Mouse (Mus musculus): ENCODE results near the gene Dnm1.

The Dnm1 gene

DNA sequence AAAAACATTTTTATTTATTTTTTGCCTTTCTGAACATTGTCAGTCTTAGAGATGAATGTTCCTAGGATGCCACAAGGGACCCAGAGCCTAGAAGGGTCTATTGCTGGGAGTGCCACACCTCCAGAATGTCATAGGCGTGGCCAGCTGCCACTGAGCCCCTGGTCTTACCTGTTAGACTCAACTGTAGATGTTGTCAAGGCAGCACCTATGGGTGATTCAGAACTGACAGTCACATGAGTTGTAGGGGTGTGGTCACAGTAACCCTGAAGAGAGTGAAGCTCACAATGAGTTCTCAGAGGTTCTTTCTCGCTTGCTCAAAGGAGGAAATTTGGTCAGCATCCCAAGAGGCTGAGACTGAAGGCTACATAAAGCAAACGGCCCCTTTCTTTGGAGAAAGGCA lies 57.9 kb downstream of the Dnm1 start:
- H3K9me3 ChIP-seq (ENCODE audit: low read length) = no peaks in the 10 kb centered on the region
- peaks cover 87% of the 10 kb centered on the region for H3K36me3 ChIP-seq (ENCODE audit: insufficient read depth, low read length)
- H3K4me3 ChIP-seq (replicated peaks; ENCODE audit: low read length) = no peak overlapping the region
- H3K4me1 ChIP-seq (replicated peaks; ENCODE audit: low read depth, low read length) = peaks cover 15% of the 10 kb centered on the region
- H3K27me3 ChIP-seq (ENCODE audit: insufficient read depth, low read length) = no peaks in the 10 kb centered on the region
- TF ChIP-seq CTCF (conservative IDR thresholded peaks at IDR 0.05; ENCODE audit: low read length) (no peak), POU5F1 (IDR thresholded peaks at IDR 0.05; ENCODE audit: borderline replicate concordance, low read length) (no peak), NANOG (IDR thresholded peaks at IDR 0.05; ENCODE audit: borderline replicate concordance, low read length) (no peak)

DNA sequence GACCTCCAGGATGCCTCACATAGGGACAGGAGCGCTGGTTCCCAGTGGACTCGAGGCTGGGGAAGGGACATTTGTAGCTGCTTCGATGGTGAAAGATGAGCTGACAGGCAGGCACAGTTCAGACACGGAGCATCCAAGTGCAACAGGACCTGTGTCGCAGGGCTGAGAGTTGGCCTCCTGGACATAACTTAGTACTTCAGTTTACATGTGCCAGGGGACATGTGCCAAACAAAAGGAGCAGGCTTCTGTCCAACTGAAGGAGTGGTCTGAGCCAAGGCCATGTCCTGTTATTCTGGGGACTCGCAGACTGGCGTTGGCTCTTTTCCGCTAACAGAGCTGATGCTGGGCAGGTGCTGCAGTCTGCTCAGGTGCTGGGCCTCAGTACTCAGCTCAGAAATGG lies 58.8 kb downstream of the Dnm1 start:
- H3K4me3 ChIP-seq (replicated peaks; ENCODE audit: low read length) = no peak overlapping the region
- TF ChIP-seq NANOG (IDR thresholded peaks at IDR 0.05; ENCODE audit: borderline replicate concordance, low read length) (no peak), CTCF (conservative IDR thresholded peaks at IDR 0.05; ENCODE audit: low read length) (no peak), POU5F1 (IDR thresholded peaks at IDR 0.05; ENCODE audit: borderline replicate concordance, low read length) (no peak)
- peaks cover 79% of the 10 kb centered on the region for H3K36me3 ChIP-seq (ENCODE audit: insufficient read depth, low read length)
- H3K4me1 ChIP-seq (replicated peaks; ENCODE audit: low read depth, low read length) = peaks cover 14% of the 10 kb centered on the region
- H3K27me3 ChIP-seq (ENCODE audit: insufficient read depth, low read length) = no peaks in the 10 kb centered on the region
- H3K9me3 ChIP-seq (ENCODE audit: low read length) = no peaks in the 10 kb centered on the region

DNA sequence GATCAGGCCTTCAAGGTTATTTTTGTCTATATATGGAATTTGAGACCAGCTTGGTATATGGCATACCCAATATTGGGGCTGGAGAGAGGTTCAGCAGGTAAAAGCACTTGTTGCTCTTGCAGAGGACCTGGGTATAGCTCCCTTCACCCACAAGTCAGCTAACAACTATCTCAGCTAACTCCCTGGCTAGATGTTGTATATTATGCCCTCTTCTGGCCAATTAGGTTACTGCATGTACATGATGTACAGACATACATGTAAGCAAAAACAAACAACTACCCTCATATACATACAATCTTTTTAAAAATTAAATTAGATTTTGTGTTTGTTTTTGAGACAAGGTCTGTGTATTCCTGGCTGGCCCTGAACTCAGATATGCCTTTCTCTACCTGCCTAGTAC lies 63.6 kb downstream of the Dnm1 start:
- Histone ChIP-seq H3K27me3 (ENCODE audit: insufficient read depth, low read length) (no peaks in the 10 kb centered on the region), H3K9me3 (ENCODE audit: low read length) (no peaks in the 10 kb centered on the region), H3K4me3 (replicated peaks; ENCODE audit: low read length) (0 out of 2 replicates have a peak overlapping the region, but pooled peaks have one; percentile 92), H3K4me1 (replicated peaks; ENCODE audit: low read depth, low read length) (peaks cover 29% of the 10 kb centered on the region), H3K36me3 (ENCODE audit: insufficient read depth, low read length) (peaks cover 59% of the 10 kb centered on the region)
- TF ChIP-seq NANOG (IDR thresholded peaks at IDR 0.05; ENCODE audit: borderline replicate concordance, low read length) (no peak), CTCF (conservative IDR thresholded peaks at IDR 0.05; ENCODE audit: low read length) (peak; percentile 64), POU5F1 (IDR thresholded peaks at IDR 0.05; ENCODE audit: borderline replicate concordance, low read length) (no peak)

DNA sequence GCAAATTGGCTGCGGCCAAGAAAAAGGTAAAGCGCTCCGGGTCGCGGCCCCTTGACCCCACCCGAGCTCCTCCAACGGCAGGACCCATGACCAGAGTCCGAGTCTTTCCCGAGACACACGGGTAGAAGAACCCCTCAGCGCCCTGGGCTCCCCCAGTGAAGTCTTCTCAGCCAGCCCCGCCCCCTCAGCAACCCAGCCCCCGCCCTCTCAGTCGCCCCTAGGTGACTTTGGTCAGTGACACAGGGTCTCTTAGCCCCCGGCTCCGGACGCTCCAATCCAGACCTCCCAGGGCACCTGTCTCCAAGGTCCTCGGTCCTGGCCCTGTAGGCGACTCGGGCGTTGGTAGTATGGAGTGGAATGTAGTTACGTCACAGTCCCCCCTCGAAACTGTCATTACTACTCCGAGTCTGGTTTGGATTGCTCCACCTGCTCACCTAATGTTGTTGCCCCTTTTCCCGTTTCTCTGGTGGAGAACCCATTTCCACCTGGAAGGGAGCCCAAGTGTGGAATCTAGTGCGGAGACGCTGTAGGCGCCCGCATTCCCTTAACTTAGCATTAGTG lies 64.7 kb downstream of the Dnm1 start:
- Histone ChIP-seq H3K4me1 (replicated peaks; ENCODE audit: low read depth, low read length) (peaks cover 30% of the 10 kb centered on the region), H3K27me3 (ENCODE audit: insufficient read depth, low read length) (no peaks in the 10 kb centered on the region)
- no peak for TF ChIP-seq POU5F1 (IDR thresholded peaks at IDR 0.05; ENCODE audit: borderline replicate concordance, low read length)
- TF ChIP-seq NANOG (IDR thresholded peaks at IDR 0.05; ENCODE audit: borderline replicate concordance, low read length) = no peak
- TF ChIP-seq CTCF (conservative IDR thresholded peaks at IDR 0.05; ENCODE audit: low read length) = no peak

DNA sequence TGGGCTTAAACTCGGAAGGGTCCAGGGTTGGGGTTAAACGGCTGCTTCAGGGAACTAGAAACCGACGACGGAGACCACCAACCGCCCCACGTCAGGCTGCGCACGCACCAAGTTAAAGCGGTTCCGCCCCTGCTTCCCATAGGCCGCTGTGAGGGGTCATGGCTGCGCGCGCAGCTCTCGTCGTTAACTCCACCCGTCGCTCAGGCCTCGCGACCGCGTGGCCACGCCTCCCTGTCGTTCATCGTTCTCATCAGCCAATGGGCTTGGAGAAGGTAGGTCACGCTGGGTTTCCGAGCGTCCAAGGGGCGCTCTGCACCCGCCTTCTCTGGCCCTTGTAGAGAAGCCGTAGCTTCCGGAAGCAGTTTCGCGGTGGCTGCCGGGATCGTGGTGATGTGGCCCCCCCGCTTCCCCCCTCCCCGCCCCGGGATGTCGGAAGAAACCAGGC lies 65.2 kb downstream of the Dnm1 start, which contains the start of gene Swi5:
Gene Swi5, minus strand, starts transcription at position 153 of the 445 bp plus-strand sequence.
- Histone ChIP-seq H3K4me1 (replicated peaks; ENCODE audit: low read depth, low read length) (peaks cover 30% of the 10 kb centered on the region), H3K27me3 (ENCODE audit: insufficient read depth, low read length) (no peaks in the 10 kb centered on the region), H3K36me3 (ENCODE audit: insufficient read depth, low read length) (peaks cover 60% of the 10 kb centered on the region), H3K9me3 (ENCODE audit: low read length) (no peaks in the 10 kb centered on the region), H3K4me3 (replicated peaks; ENCODE audit: low read length) (peak within 1 kb of the TSS; percentile 92)
- TF ChIP-seq NANOG (IDR thresholded peaks at IDR 0.05; ENCODE audit: borderline replicate concordance, low read length) (no peak), CTCF (conservative IDR thresholded peaks at IDR 0.05; ENCODE audit: low read length) (no peak)

More for the DNA sequence above, 64.7 kb downstream of the Dnm1 start:
- no peaks in the 10 kb centered on the region for H3K9me3 ChIP-seq (ENCODE audit: low read length)
- peak overlapping the region; percentile 92 for H3K4me3 ChIP-seq (replicated peaks; ENCODE audit: low read length)
- peaks cover 59% of the 10 kb centered on the region for H3K36me3 ChIP-seq (ENCODE audit: insufficient read depth, low read length)

DNA sequence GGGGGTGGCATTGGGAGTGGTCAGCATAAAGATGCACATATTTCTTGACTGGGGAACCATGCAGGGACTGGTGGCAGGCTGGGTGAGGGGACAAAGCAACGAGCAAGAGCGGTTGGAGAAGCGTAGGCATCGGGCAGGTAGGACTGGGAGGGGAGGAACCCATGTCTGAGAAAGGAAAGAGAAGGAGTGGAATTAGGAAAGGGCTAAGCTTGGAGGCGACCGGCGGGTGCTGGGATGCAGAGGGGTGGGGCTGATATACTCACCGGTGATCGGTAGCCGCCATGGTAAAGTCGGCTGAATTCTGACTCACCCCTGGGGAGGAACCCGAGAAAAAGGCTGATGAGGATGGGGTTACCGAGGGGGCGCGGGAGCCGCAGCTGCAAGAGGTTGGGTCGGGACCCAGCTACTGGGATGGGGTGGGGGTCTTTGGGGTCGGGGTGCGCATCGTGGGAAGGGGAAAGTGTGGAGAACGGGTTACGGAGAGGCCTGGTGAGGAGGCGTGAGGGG lies 65.8 kb downstream of the Dnm1 start, which contains the start of gene Golga2:
Gene Golga2, plus strand, starts transcription at position 51 of the 507 bp plus-strand sequence.
- H3K9me3 ChIP-seq (ENCODE audit: low read length) = no peaks in the 10 kb centered on the region
- no peak for TF ChIP-seq CTCF (conservative IDR thresholded peaks at IDR 0.05; ENCODE audit: low read length)
- no peak for TF ChIP-seq NANOG (IDR thresholded peaks at IDR 0.05; ENCODE audit: borderline replicate concordance, low read length)
- TF ChIP-seq POU5F1 (IDR thresholded peaks at IDR 0.05; ENCODE audit: borderline replicate concordance, low read length) = no peak
- peaks cover 60% of the 10 kb centered on the region for H3K36me3 ChIP-seq (ENCODE audit: insufficient read depth, low read length)
- H3K27me3 ChIP-seq (ENCODE audit: insufficient read depth, low read length) = no peaks in the 10 kb centered on the region
- peaks cover 36% of the 10 kb centered on the region for H3K4me1 ChIP-seq (replicated peaks; ENCODE audit: low read depth, low read length)
- peak within 1 kb of the TSS; percentile 92 for H3K4me3 ChIP-seq (replicated peaks; ENCODE audit: low read length)

DNA sequence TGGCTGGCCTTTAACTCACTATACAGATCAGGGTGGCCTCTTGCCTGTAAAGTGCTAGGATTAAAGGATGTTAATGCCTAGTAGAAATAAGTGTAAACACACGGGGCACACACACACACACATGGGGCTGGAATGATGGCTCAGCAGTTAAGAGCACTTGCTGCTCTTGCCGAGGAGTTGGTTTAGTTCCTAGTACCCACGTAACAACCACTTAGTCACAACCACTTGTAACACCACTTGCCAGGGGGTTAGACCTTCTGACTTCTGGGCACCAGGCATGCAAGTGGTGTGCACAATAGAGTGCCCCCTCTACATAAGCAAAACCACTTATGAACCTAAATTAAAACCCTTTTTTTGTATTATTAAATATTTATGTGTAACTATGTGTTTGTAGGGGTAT lies 69.2 kb downstream of the Dnm1 start:
- Histone ChIP-seq H3K9me3 (ENCODE audit: low read length) (no peaks in the 10 kb centered on the region), H3K4me1 (replicated peaks; ENCODE audit: low read depth, low read length) (peaks cover 33% of the 10 kb centered on the region), H3K27me3 (ENCODE audit: insufficient read depth, low read length) (no peaks in the 10 kb centered on the region), H3K36me3 (ENCODE audit: insufficient read depth, low read length) (peaks cover 78% of the 10 kb centered on the region), H3K4me3 (replicated peaks; ENCODE audit: low read length) (no peak overlapping the region)
- TF ChIP-seq CTCF (conservative IDR thresholded peaks at IDR 0.05; ENCODE audit: low read length) (no peak), POU5F1 (IDR thresholded peaks at IDR 0.05; ENCODE audit: borderline replicate concordance, low read length) (no peak), NANOG (IDR thresholded peaks at IDR 0.05; ENCODE audit: borderline replicate concordance, low read length) (no peak)

DNA sequence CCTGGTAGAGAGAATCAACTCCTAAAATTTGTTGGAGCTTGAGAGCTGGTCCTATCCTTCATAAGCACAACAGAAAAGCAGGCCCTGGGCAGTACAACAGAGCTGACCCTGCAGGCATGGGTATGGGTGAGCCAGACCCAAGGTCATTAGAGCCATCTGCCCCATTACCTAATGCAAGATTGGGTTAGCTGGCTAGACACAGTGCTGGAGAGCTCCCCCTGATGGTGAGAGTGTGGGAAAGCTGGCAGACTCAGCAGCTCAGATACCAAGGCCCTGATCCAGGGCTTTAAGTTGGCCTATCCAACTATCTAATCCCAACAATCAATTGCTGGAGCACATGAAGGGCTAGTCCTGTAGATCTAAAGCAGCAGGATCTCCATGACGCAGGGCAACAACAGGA lies 70.4 kb downstream of the Dnm1 start:
- peaks cover 28% of the 10 kb centered on the region for H3K4me1 ChIP-seq (replicated peaks; ENCODE audit: low read depth, low read length)
- peaks cover 91% of the 10 kb centered on the region for H3K36me3 ChIP-seq (ENCODE audit: insufficient read depth, low read length)
- no peaks in the 10 kb centered on the region for H3K9me3 ChIP-seq (ENCODE audit: low read length)
- H3K27me3 ChIP-seq (ENCODE audit: insufficient read depth, low read length) = no peaks in the 10 kb centered on the region
- TF ChIP-seq CTCF (conservative IDR thresholded peaks at IDR 0.05; ENCODE audit: low read length) (peak; percentile 63), NANOG (IDR thresholded peaks at IDR 0.05; ENCODE audit: borderline replicate concordance, low read length) (no peak), POU5F1 (IDR thresholded peaks at IDR 0.05; ENCODE audit: borderline replicate concordance, low read length) (no peak)
- H3K4me3 ChIP-seq (replicated peaks; ENCODE audit: low read length) = no peak overlapping the region
